Mouse (Mus musculus) common myeloid progenitor, adult 5-6 weeks (primary cell): ENCODE measurements at regions not wholly inside any gene's neighbourhood (a gene's known extent, or its start where the extent isn't known, plus 50 kb on each side); places are given as distances from the start of the nearest gene placed in this dataset.

Experiments
- ATAC-seq: replicated peaks from 2 replicates; pipeline ENCODE4 v1.8.0; 2016; ENCODE audit warnings: low read depth, mild to moderate bottlenecking, moderate TSS enrichment, inconsistent platforms; ENCODE audit not compliant: poor library complexity, severe bottlenecking

DNA sequence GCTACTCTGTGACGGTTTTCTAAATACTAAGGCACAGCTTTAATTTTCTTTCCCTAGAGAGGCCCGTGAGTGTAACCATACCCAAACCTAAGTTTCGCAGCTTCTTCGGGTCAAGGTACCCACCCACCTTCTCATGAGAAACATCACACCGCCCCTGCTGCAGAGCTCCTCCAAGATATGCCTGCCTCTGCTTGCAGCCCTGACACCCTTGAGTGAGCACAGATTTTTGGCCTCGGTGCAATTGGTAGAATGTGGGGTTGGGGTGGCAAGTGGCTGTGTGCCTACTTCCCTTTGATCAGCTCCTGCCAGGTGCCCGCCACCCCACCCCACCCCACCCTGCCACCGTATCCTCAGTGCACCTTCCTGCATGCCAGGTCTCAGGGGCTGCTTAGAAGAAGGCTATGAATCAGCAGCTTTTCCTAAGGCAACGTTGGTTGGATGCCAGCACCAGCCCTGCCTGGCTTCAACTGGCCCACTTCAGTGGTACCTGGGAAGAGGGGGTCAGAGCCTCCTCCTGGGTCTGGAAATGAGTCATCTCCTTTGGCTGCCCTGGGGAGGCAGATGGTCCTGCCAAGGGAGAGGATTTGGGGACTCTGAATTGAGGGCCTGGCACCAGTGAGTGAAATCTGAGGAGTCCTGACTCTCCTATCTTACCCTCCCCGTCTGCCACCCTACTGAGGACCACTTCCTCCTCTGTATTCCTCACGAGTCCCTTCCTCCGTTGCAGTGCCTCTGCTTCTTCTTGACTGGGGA, 95.6 kb upstream of the Atp1a1 start:
- peak; percentile 78 for ATAC-seq

DNA sequence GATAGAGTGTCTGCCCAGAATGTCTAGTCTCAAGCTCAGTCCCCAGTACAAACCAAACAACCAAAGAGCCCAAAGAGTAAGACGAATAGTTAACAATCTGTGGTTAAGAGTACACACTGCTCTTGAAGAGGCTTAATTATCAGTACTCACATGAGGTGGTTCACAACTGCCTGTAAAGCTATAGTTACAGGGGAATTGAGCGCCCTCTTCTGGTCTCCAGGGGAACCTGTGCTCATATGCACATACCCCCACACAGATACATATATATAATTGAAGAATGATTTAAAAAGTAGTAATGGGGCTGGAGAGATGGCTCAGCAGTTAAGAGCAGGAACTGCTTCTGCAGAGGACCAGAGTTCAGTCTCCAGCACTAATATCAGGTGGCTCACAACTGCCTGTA, 92.3 kb upstream of the Atp1a1 start:
- ATAC-seq: no peak

DNA sequence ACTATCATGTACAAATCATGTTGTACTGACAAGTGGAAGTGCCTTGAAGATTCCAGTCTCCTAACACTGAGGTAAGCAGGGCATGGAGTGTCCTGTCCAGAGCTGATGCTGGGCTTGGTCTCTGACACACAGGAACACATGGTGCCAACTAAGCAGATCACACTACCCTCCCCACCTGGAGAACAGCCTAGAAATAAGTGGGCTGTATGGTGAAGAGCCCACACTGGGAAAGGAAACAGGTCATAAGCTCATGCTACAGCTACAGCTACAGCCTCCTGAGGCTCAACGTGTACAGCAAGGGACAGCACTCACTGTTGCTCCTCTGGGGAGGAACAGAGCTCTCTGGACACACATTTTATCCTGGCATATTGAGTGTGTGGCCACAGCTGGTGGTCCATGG, 89.8 kb upstream of the Atp1a1 start:
- no peak for ATAC-seq

GRCm38 (mm10) chr3:101691937-101692604, 87.6 kb upstream of the Atp1a1 start:
- ATAC-seq: peak; percentile 54; the same call in 1 of the 2 replicates

DNA sequence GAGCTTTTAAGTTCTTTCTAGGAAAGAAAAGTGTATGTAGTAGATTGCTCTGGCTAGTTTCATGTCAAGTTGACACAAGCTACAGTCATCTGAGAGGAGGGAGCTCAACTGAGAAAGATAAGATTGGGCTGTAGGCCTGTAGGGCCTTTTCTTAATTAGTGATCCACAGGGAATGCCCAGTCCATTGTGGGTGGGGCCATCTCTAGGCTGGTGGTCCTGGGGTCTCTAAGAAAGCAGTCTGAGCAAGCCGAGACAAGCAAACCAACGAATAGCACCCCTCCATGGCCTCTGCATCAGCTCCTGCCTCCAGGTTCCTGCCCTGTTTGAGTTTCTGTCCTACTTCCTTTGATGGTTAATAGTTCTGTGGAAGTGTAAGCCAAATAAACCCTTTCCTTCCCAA, 86.3 kb upstream of the Atp1a1 start:
- ATAC-seq: no peak

GRCm38 (mm10) chr3:101690222-101690621, 85.7 kb upstream of the Atp1a1 start:
- no peak for ATAC-seq

GRCm38 (mm10) chr3:101685203-101685602, 80.7 kb upstream of the Atp1a1 start:
- peak; percentile 77 for ATAC-seq

DNA sequence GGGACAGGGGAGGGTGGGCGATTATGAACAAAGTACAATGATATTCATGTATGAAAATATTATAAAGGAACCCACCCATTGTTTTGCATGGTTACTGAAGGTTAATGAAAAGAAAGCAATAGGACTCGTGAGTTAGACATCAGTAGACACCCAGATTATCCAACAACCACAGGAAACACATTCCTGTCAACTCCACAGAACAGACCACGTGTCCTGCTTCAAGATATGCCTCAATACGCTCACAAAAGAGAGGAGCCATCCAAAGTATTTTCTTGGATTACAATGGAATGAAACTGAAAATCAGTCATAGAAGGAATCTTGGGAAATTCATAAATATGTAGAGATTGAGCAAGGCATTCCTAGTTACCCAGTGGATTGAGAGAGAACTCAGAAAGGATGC, 68.5 kb upstream of the Atp1a1 start:
- no peak for ATAC-seq

DNA sequence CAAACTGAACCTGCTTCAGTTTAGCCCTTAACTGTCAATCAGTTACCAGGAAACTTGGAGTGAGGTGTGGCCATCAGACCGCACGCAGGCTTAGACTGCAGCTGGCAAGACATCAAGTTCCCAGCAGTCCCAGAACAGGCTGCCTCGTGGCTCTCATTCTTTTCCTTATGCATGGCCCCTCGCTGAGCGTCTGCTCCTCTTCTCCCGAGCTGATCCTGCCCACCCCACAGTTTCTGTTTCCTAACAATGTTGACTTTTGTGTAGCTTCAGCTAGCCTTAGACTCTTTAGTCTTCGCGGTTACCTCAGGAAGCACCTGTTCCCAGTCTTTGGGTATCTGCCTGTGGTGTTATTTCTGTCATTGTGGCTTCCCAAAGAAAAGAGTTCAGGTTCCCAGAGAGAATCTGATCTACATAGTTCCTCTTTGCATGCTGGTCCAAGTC, 66.1 kb upstream of the Atp1a1 start:
- peak; percentile 94 for ATAC-seq

DNA sequence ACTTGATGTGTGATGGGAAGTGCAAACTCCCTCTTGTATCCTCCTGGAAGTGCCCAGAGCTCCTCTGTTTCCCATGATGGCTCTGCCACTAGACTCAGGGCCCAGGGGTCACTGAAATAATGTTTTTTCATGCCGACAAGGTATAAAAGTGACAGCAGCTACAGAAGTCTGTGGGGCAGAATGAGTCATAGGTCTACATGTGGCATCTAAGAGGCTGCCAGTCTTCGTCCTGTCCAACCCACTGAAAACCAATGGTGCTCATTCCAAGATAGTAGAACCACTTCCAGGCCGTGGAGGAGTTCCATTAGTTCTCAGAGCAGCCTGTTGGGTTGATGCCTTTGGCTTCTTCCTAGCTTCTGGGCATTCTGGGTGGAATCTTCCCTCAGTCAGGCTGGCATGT, 65.3 kb upstream of the Atp1a1 start:
- ATAC-seq: no peak

- no peak for ATAC-seq
These were observed 63.4 kb upstream of the Atp1a1 start for GRCm38 (mm10) chr3:101667767-101668387.

GRCm38 (mm10) chr3:101667186-101667585, 62.7 kb upstream of the Atp1a1 start:
- ATAC-seq: no peak

GRCm38 (mm10) chr3:101666583-101666982, 62.1 kb upstream of the Atp1a1 start:
- no peak for ATAC-seq

DNA sequence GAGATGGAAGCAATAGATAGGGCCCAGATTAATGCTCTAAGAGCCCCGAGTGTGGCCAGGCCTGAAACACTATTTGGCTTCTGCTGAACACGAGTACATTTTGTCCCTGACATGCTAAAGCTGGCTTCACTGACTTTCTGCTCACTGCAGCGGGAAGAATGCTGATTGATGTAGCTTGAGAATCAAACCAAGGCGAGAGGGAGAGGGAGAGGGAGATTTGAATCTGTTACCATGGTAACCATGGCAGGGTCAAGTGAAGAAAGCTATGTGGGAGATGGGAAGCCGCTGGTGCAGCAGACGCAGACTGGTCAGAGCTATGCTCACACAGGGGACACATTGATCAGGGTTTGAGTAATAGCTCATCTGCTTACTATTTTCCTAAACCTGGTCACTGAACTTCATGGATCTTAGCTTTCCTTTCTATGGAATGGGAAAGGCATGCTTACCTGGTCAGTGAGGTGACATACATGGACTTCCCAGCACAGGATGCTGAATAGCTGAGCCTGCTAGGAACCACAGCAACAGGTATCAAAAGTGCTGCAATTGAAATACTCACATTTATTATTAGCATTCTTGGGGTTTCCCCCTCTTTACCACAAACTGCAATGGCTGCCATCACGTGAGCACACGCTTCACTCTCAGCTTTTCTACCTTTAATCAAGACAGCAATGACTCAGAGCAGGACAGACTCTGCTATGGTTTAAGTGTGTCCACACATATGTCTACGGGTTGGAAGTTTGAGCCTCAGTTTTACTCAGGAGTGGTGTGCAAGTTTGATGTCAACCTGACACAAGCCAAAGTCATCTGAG, 56.9 kb upstream of the Atp1a1 start:
- ATAC-seq: no peak

GRCm38 (mm10) chr3:101660635-101661034, 56.2 kb upstream of the Atp1a1 start:
- no peak for ATAC-seq

GRCm38 (mm10) chr3:101660176-101660575, 55.7 kb upstream of the Atp1a1 start:
- no peak for ATAC-seq

GRCm38 (mm10) chr3:101657979-101658378, 53.5 kb upstream of the Atp1a1 start:
- no peak for ATAC-seq

DNA sequence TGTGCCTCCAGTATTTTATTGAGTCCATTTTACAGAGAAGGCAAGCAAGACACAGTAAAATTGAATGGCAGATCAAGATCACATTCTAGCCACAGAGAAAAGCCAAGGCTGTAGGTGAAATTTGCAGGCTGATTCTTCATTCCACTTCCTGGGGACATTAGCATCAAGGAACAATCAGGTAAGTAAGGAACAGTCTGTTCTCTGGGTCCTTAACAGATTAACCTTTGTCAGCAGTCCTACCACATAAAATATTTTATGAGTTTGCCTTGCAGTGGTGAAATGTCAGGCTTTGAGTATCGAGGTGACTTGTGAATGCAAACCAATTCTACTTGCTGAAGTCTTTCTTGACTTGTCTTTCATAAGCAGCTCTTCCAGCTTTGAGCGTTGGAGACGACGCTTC, 50.2 kb upstream of the Atp1a1 start:
- no peak for ATAC-seq
